Mouse (Mus musculus) urinary bladder, adult 2 months (tissue): ENCODE results near the gene Spag9. TPM values are rescaled to one million over a fixed set of nuclear protein-coding genes. Genes with fewer than 3 reads are reported as not detected.

ENCODE experiments used
- DNase-seq: peaks from one replicate; pipeline ENCODE4 v3.0.0; 2022; ENCODE audit warnings: low spot score
- polyA plus RNA-seq: library from polyadenylated mRNA; depleted of rRNA; stranded (reverse); fragments of >200 nt; gene quantifications from 2 replicates; pipeline ENCODE4 v1.2.3, GENCODE M21; 2012; rRNA removed

The Spag9 gene
- polyA plus RNA-seq = 42.1 and 42.9 TPM in 2 replicates

GRCm38 (mm10) chr11:93995720-93996305, at the start of gene Spag9:
Spag9 (plus strand) TSS chr11:93996091.
- DNase-seq = peak; percentile 87

GRCm38 (mm10) chr11:93948887-93949567, 46.9 kb upstream of the Spag9 start:
- DNase-seq = no peak

GRCm38 (mm10) chr11:93950045-93950444, 45.8 kb upstream of the Spag9 start:
- no peak for DNase-seq

- DNase-seq = no peak
These were observed 43.5 kb upstream of the Spag9 start for GRCm38 (mm10) chr11:93952376-93952775.

GRCm38 (mm10) chr11:93954738-93955255, 41.1 kb upstream of the Spag9 start:
- DNase-seq = no peak

- DNase-seq = peak; percentile 86
These were observed 40.4 kb upstream of the Spag9 start for GRCm38 (mm10) chr11:93955256-93956150.

- DNase-seq = no peak
These were observed 39.7 kb upstream of the Spag9 start, which contains the start of gene Nme2 for GRCm38 (mm10) chr11:93956159-93956558. Nme2 (minus strand) TSS chr11:93956259.

GRCm38 (mm10) chr11:93957031-93957555, 38.8 kb upstream of the Spag9 start:
- DNase-seq = no peak

GRCm38 (mm10) chr11:93957746-93958145, 38.1 kb upstream of the Spag9 start:
- no peak for DNase-seq

- no peak for DNase-seq
These were observed 34.4 kb upstream of the Spag9 start for GRCm38 (mm10) chr11:93961482-93961881.

- DNase-seq = no peak
These were observed 32.9 kb upstream of the Spag9 start for GRCm38 (mm10) chr11:93963013-93963412.

- DNase-seq = no peak
These were observed 30.5 kb upstream of the Spag9 start for GRCm38 (mm10) chr11:93965391-93965790.

- no peak for DNase-seq
These were observed 28.5 kb upstream of the Spag9 start for GRCm38 (mm10) chr11:93967381-93967780.

- DNase-seq = peak; percentile 93
These were observed 27.7 kb upstream of the Spag9 start, which contains the start of the genes Gm20390 and Nme1 for GRCm38 (mm10) chr11:93968005-93968847. Gm20390 (minus strand) TSS chr11:93968293. Nme1 (minus strand) TSS chr11:93968521.

GRCm38 (mm10) chr11:93968848-93969128, 27.1 kb upstream of the Spag9 start:
- no peak for DNase-seq

- DNase-seq = no peak
These were observed 26.7 kb upstream of the Spag9 start for GRCm38 (mm10) chr11:93969171-93969570.

- DNase-seq = no peak
These were observed 26.1 kb upstream of the Spag9 start for GRCm38 (mm10) chr11:93969799-93970198.

GRCm38 (mm10) chr11:93972951-93973350, 22.9 kb upstream of the Spag9 start:
- no peak for DNase-seq

- DNase-seq = no peak
These were observed 16.3 kb upstream of the Spag9 start for GRCm38 (mm10) chr11:93979502-93980049.

GRCm38 (mm10) chr11:93984619-93985018, 11.3 kb upstream of the Spag9 start:
- no peak for DNase-seq

GRCm38 (mm10) chr11:93985265-93985664, 10.6 kb upstream of the Spag9 start:
- no peak for DNase-seq
